26 mouse cellular contexts compared by ENCODE assay signal in the genomic region with DNA sequence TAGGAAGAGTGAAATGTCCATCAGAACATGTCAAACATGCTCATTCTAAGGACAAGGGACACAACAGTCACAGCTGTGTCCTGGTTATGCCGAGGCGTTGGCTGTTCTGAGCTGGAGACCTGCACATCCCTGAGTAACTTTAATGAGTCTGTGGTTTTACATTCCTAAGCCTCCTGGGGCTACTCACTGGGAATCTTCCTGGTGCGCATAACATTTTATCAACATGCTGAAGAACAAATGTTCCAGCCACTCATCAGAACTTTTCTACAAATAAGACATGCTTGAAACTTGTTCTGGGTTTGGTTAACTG.
"Had no signal": no experiment of that assay in that cellular context is flagged by ENCODE, and none has a peak within 500 bp of the region (broad histone marks: within the 10 kb centered on the region; RNA-seq: fewer than 3 reads in every experiment).

No protein-coding gene starts in this region.

- H3K4me3 ChIP-seq: gastrocnemius, adult 2 months; heart, adult 2 months; heart, embryonic 13.5 days; heart, embryonic 15.5 days; hindbrain, embryonic 10.5 days; hindbrain, embryonic 12.5 days; hindbrain, embryonic 15.5 days; kidney, embryonic 15.5 days; limb, embryonic 13.5 days; limb, embryonic 15.5 days; liver, embryonic 12.5 days had no signal

- H3K4me1 ChIP-seq: heart, embryonic 13.5 days; heart, embryonic 15.5 days; hindbrain, embryonic 15.5 days; limb, embryonic 15.5 days; liver, embryonic 12.5 days had no signal

- H3K4me2 ChIP-seq: heart, embryonic 11.5 days; heart, embryonic 13.5 days; heart, embryonic 15.5 days; hindbrain, embryonic 12.5 days; hindbrain, embryonic 15.5 days; kidney, embryonic 15.5 days; limb, embryonic 13.5 days; limb, embryonic 15.5 days; liver, embryonic 12.5 days had no signal

- H3K27me3 ChIP-seq: heart, embryonic 13.5 days; heart, embryonic 15.5 days; hindbrain, embryonic 12.5 days; hindbrain, embryonic 15.5 days; kidney, embryonic 15.5 days; limb, embryonic 13.5 days; limb, embryonic 15.5 days; liver, embryonic 12.5 days had no signal

- H3K9ac ChIP-seq: heart, embryonic 13.5 days; heart, embryonic 15.5 days; hindbrain, embryonic 12.5 days; hindbrain, embryonic 15.5 days; kidney, embryonic 15.5 days; limb, embryonic 13.5 days; limb, embryonic 15.5 days; liver, embryonic 12.5 days; liver, embryonic 14.5 days had no signal

- H3K9me3 ChIP-seq: heart, embryonic 13.5 days; heart, embryonic 15.5 days; hindbrain, embryonic 10.5 days; hindbrain, embryonic 12.5 days; hindbrain, embryonic 15.5 days; kidney, embryonic 15.5 days; limb, embryonic 13.5 days; limb, embryonic 15.5 days; liver, embryonic 12.5 days had no signal

- H3K27ac ChIP-seq: gastrocnemius, adult 2 months; heart, adult 2 months; heart, embryonic 13.5 days; heart, embryonic 15.5 days; hindbrain, embryonic 10.5 days; hindbrain, embryonic 12.5 days; hindbrain, embryonic 15.5 days; hindbrain, postnatal 0 days; kidney, embryonic 15.5 days; kidney, postnatal 0 days; limb, embryonic 13.5 days; limb, embryonic 15.5 days; liver, embryonic 12.5 days; liver, embryonic 14.5 days had no signal

- H3K36me3 ChIP-seq: heart, embryonic 13.5 days; heart, embryonic 15.5 days; hindbrain, embryonic 10.5 days; hindbrain, embryonic 12.5 days; hindbrain, embryonic 15.5 days; kidney, embryonic 15.5 days; limb, embryonic 13.5 days; limb, embryonic 15.5 days; liver, embryonic 12.5 days had no signal

- ATAC-seq: hindbrain, postnatal 0 days; intestine, embryonic 16.5 days; liver, embryonic 12.5 days had no signal

- DNase-seq: gastrocnemius, adult 2 months; gastrocnemius, postnatal 10 days; gastrocnemius, postnatal 25 days; heart, adult 2 months; heart, postnatal 4 days; kidney, adult 11 months; kidney, adult 2 months; kidney, adult 9 months; kidney, postnatal 14 days; kidney, postnatal 36 days; layer of hippocampus, postnatal 36 days; left cerebral cortex, postnatal 4 days had no signal
